ENCODE assay signal across 8 mouse cellular contexts in genomic region chr10:21189275-21189601, GRCm38 (mm10). TPM values are rescaled to one million over a fixed set of nuclear protein-coding genes. Genes with fewer than 3 reads are reported as not detected.
DNase-seq lines count a peak whose midpoint lies in the region; ATAC-seq and TF ChIP-seq lines count a peak whose summit lies in the region.

No protein-coding gene starts in this region.

- H3K36me3 ChIP-seq in intestine, postnatal 0 days (ENCODE audit: control insufficient read depth, insufficient read depth) = no peaks in the 10 kb centered on the region
- H3K36me3 ChIP-seq in neural tube, embryonic 14.5 days (ENCODE audit: control insufficient read depth, insufficient read depth, low read length) = no peaks in the 10 kb centered on the region

- WGBS in intestine, postnatal 0 days = 24% methylated on average over 8 of the region's 8 CpGs
- 24% methylated on average over 8 of the region's 8 CpGs for WGBS in neural tube, embryonic 14.5 days

- no peaks in the 10 kb centered on the region for H3K4me1 ChIP-seq in intestine, postnatal 0 days (replicated peaks; ENCODE audit: control insufficient read depth, insufficient read depth, low read length)
- H3K4me1 ChIP-seq in neural tube, embryonic 14.5 days (ENCODE audit: control insufficient read depth, insufficient read depth, low read length) = no peaks in the 10 kb centered on the region

- no peak for DNase-seq in left cerebral cortex, adult 2 months (ENCODE audit: extremely low spot score in 1 of 2, low spot score in 2 of 2)
- DNase-seq in left cerebral cortex, postnatal 4 days = no peak
- DNase-seq in spleen, adult 12 weeks (ENCODE audit: low spot score) = no peak
- DNase-seq in left cerebral cortex, postnatal 10 days (ENCODE audit: extremely low spot score in 1 of 2, low spot score in 2 of 2) = no peak
- DNase-seq in embryo, embryonic 10.5 days (ENCODE audit: low spot score) = no peak

- H3K4me3 ChIP-seq in left cerebral cortex, adult 2 months = peak overlapping the region; percentile 45
- H3K4me3 ChIP-seq in intestine, postnatal 0 days (ENCODE audit: low read depth, low read length) = no peak overlapping the region; the same call in 1 of the 2 replicates
- peak overlapping the region; percentile 19; the same call in 1 of the 2 replicates for H3K4me3 ChIP-seq in neural tube, embryonic 14.5 days (ENCODE audit: low read depth, low read length)

- TF ChIP-seq CTCF in left cerebral cortex, adult 2 months (IDR thresholded peaks at IDR 0.05) = no peak
- no peak for TF ChIP-seq CTCF in intestine, postnatal 0 days (IDR thresholded peaks at IDR 0.05; ENCODE audit: low read depth)

- intact Hi-C loops in left cerebral cortex, adult 2 months (cut with DNase I) = loop anchor here (2.0 to 5.0 kb wide), 2 partner anchors 107 to 196 kb away; no protein-coding TSS in a partner anchor
- intact Hi-C loops in left cerebral cortex, postnatal 4 days (cut with DNase I) = loop anchor here (10.0 kb wide), 1 partner anchor 194 kb away; no protein-coding TSS in a partner anchor
- intact Hi-C loops in left cerebral cortex, postnatal 10 days (cut with DNase I) = loop anchor here (5.0 kb wide), 1 partner anchor 197 kb away; no protein-coding TSS in a partner anchor

- H3K4me2 ChIP-seq in intestine, postnatal 0 days (replicated peaks; ENCODE audit: low read depth) = peak overlapping the region; percentile 68
- peak overlapping the region; percentile 40 for H3K4me2 ChIP-seq in neural tube, embryonic 14.5 days (ENCODE audit: low read depth, low read length)

- peaks cover 3% of the 10 kb centered on the region; the same call in 1 of the 2 replicates for H3K27me3 ChIP-seq in intestine, postnatal 0 days (replicated peaks; ENCODE audit: control insufficient read depth, insufficient read depth, low read length)
- H3K27me3 ChIP-seq in neural tube, embryonic 14.5 days (ENCODE audit: control insufficient read depth, insufficient read depth, low read length) = no peaks in the 10 kb centered on the region

- H3K9me3 ChIP-seq in intestine, postnatal 0 days (ENCODE audit: control insufficient read depth) = no peaks in the 10 kb centered on the region
- no peaks in the 10 kb centered on the region for H3K9me3 ChIP-seq in neural tube, embryonic 14.5 days (ENCODE audit: control insufficient read depth, low read length)

- ATAC-seq in erythroblast, adult 5-6 weeks (replicated peaks; ENCODE audit: low FRiP score, poor library complexity, severe bottlenecking) = peak; percentile 65
- no peak for ATAC-seq in intestine, postnatal 0 days
- no peak for ATAC-seq in neural tube, embryonic 14.5 days (ENCODE audit: low read depth)

- H3K9ac ChIP-seq in intestine, postnatal 0 days (ENCODE audit: low read depth, low read length) = no peak overlapping the region
- H3K9ac ChIP-seq in neural tube, embryonic 14.5 days (replicated peaks; ENCODE audit: low read depth, low read length) = no peak overlapping the region

- H3K27ac ChIP-seq in left cerebral cortex, adult 2 months = no peak overlapping the region
- no peak overlapping the region for H3K27ac ChIP-seq in intestine, postnatal 0 days (ENCODE audit: low read depth, low read length)
- no peak overlapping the region for H3K27ac ChIP-seq in neural tube, embryonic 14.5 days (ENCODE audit: low read depth, low read length)

RNA-seq across cellular contexts. Expression of gene Myb, which starts 28.5 kb away (rescaled TPM):
- total RNA-seq in left cerebral cortex, adult 2 months (2021) = under 1 TPM; 0.23 to 0.25 TPM
- total RNA-seq in left cerebral cortex, postnatal 4 days (2021) = 1 to 10 TPM; 2.0 to 2.2 TPM
- total RNA-seq in erythroblast, adult 5-6 weeks (2015; ENCODE audit: low replicate concordance) = 83.8 and 109 TPM in 2 replicates
- total RNA-seq in erythroblast, adult 5-6 weeks (2017; ENCODE audit: low replicate concordance) = 51.7 and 65.7 TPM in 2 replicates
- polyA plus RNA-seq in intestine, postnatal 0 days (2015; fragmentation: Nextera tagmentation; extraction: Ambion mirVana) = 2.9 and 3.0 TPM in 2 replicates
- polyA plus RNA-seq in neural tube, embryonic 14.5 days (2014; fragmentation: Nextera tagmentation; extraction: Ambion mirVana) = 1.8 and 2.3 TPM in 2 replicates
- under 1 TPM; 0.61 to 0.99 TPM for total RNA-seq in left cerebral cortex, postnatal 10 days (2021)

Comparison
In these comparisons a context has a peak if more than half of its experiments do, and no peak if none do; other contexts are left out.
1. RNA of gene Myb, which starts 28.5 kb away (total RNA-seq): 51.7 to 109 TPM in erythroblast, adult 5-6 weeks; 2.0 to 2.2 TPM in left cerebral cortex, postnatal 4 days, 0.61 to 0.99 TPM in left cerebral cortex, postnatal 10 days and 0.23 to 0.25 TPM in left cerebral cortex, adult 2 months; every median in the first group is over 10 times any median in the second.